Mouse (Mus musculus) gastrocnemius, postnatal 36 days (tissue): Measurements from ENCODE around the gene Mterf1b. TPM values are rescaled to one million over a fixed set of nuclear protein-coding genes. Genes with fewer than 3 reads are reported as not detected.

Source experiments
- DNase-seq, 2 experiments: peaks; one replicate each; pipeline ENCODE4 v3.0.0; 2022
- intact Hi-C: fragments of 180-260 bp; cut with DNase I; formaldehyde crosslinking; loops from one replicate; pipeline ENCODE4 v1.15.1; 2025
- total RNA-seq, 2 experiments: library from RNA; stranded (reverse); gene quantifications; 2 replicates each; pipeline ENCODE4 v1.2.3; 2021

Mterf1b gene
- total RNA-seq, 2 experiments from 2014 or later, result 0.43 to 0.76 TPM

GRCm38 (mm10) chr5:4234505-4234904, 42.3 kb downstream of the Mterf1b start:
- intact Hi-C loops, result no loop called here
- DNase-seq, result no peak

GRCm38 (mm10) chr5:4240120-4240519, 48.0 kb downstream of the Mterf1b start:
- DNase-seq, result no peak
- intact Hi-C loops, result no loop called here

- intact Hi-C loops, result no loop called here
- no peak for DNase-seq
These were observed 52.8 kb downstream of the Mterf1b start for GRCm38 (mm10) chr5:4245004-4245403.

- no peak for DNase-seq
These were observed 53.9 kb downstream of the Mterf1b start for GRCm38 (mm10) chr5:4246095-4246494.

More at GRCm38 (mm10) chr5:4246095-4246494, 53.9 kb downstream of the Mterf1b start:
- intact Hi-C loops, result no loop called here

Other genes starting within 250 kb of the Mterf1b start
- gene Cyp51, start 87.6 kb upstream of the Mterf1b start, total RNA-seq, result 1 to 10 TPM; 1.9 to 2.4 TPM